Mouse (Mus musculus): ENCODE measurements around the gene Capn15. TPM values are rescaled to one million over a fixed set of nuclear protein-coding genes. Genes with fewer than 3 reads are reported as not detected.

Gene Capn15
- total RNA-seq, 1 experiment = 18.0 TPM

GRCm38 (mm10) chr17:25959630-25960467 is 25.7 kb downstream of the Capn15 start:
- H3K27ac ChIP-seq (ENCODE audit: insufficient read depth, low read depth, low read length, poor library complexity, severe bottlenecking) = no peak overlapping the region
- H3K9ac ChIP-seq (ENCODE audit: insufficient read depth, low read depth, low read length, poor library complexity, severe bottlenecking) = no peak overlapping the region
- H3K4me1 ChIP-seq (ENCODE audit: control insufficient read depth in 2 of 2, insufficient read depth in 2 of 2, low read length in 2 of 2, poor library complexity in 1 of 2) = 0 out of 4 replicates have a peak, but pooled peaks cover 0 to 2% of the 10 kb centered on the region in 2 experiments
- no peaks in the 10 kb centered on the region for H3K9me3 ChIP-seq (ENCODE audit: control insufficient read depth, insufficient read depth, low read depth, low read length)
- in situ Hi-C loops (cut with MboI; ENCODE audit: low sequenced_read_pairs in 2 of 2, unreplicated experiment in 2 of 2) = no loop called here
- DNase-seq (ENCODE audit: low read depth, low spot score) = no peak
- H3K4me3 ChIP-seq (ENCODE audit: insufficient read depth in 1 of 2, low read depth in 1 of 2, low read length in 2 of 2, poor library complexity in 1 of 2, severe bottlenecking in 1 of 2) = no peak overlapping the region
- TF ChIP-seq HCFC1 (IDR thresholded peaks at IDR 0.05; ENCODE audit: borderline replicate concordance, insufficient read depth, low read length) = no peak
- no peak for TF ChIP-seq ZNF384 (IDR thresholded peaks at IDR 0.05; ENCODE audit: low read depth, low read length)
- TF ChIP-seq MAFK (IDR thresholded peaks at IDR 0.05; ENCODE audit: insufficient read depth, low read depth, low read length) = no peak
- TF ChIP-seq ZC3H11A (IDR thresholded peaks at IDR 0.05; ENCODE audit: borderline replicate concordance, low read depth, low read length) = no peak
- no peak for TF ChIP-seq CHD2 (IDR thresholded peaks at IDR 0.05; ENCODE audit: low read depth, low read length)
- H3K36me3 ChIP-seq (ENCODE audit: control insufficient read depth, insufficient read depth, low read length, poor library complexity, severe bottlenecking) = peaks cover 5% of the 10 kb centered on the region; the same call in 1 of the 2 replicates

DNA sequence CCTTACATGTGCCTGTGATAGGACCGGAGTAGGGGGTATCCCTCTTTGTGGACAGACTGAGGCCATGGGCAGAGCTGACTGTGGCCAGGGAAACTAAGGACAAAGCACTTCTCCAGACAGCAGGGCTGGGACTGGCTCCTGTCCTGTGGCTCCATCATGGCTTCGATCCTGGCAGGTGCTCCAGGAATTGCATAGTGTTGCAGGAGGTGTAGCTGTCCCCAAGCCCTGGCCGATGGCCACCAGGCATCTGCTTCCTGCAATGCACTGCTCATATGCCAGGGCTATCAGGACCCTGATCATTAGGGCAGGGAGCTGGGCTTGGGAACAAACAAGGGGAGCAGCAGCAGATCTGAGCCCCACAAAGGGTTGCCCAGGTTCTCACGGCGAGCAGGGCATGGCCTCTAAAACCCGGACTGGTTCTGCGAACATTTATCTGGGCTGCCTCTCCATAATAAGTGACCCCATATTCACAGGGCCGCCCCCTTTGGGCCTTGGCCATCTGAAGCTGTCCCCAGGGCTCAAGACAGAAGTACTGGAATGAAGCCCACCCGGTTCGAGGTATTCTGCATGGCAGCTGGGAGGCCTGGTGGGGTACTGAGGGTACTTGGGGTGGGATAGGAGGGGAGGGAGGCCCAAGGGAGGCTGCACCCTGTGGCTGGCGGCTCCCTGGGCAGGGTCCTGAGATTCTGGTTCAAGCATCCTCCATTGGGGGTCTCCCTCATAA is 26.7 kb downstream of the Capn15 start:
- Histone ChIP-seq H3K4me3 (ENCODE audit: insufficient read depth in 1 of 2, low read depth in 1 of 2, low read length in 2 of 2, poor library complexity in 1 of 2, severe bottlenecking in 1 of 2) (no peak overlapping the region), H3K36me3 (ENCODE audit: control insufficient read depth, insufficient read depth, low read length, poor library complexity, severe bottlenecking) (peaks cover 5% of the 10 kb centered on the region; the same call in 1 of the 2 replicates), H3K9me3 (ENCODE audit: control insufficient read depth, insufficient read depth, low read depth, low read length) (no peaks in the 10 kb centered on the region), H3K9ac (ENCODE audit: insufficient read depth, low read depth, low read length, poor library complexity, severe bottlenecking) (no peak overlapping the region), H3K27ac (ENCODE audit: insufficient read depth, low read depth, low read length, poor library complexity, severe bottlenecking) (no peak overlapping the region), H3K4me1 (ENCODE audit: control insufficient read depth in 2 of 2, insufficient read depth in 2 of 2, low read length in 2 of 2, poor library complexity in 1 of 2) (0 out of 4 replicates have a peak, but pooled peaks cover 0 to 2% of the 10 kb centered on the region in 2 experiments)
- DNase-seq (ENCODE audit: low read depth, low spot score) = no peak
- TF ChIP-seq ZC3H11A (IDR thresholded peaks at IDR 0.05; ENCODE audit: borderline replicate concordance, low read depth, low read length) (no peak), MAFK (IDR thresholded peaks at IDR 0.05; ENCODE audit: insufficient read depth, low read depth, low read length) (no peak), ZNF384 (IDR thresholded peaks at IDR 0.05; ENCODE audit: low read depth, low read length) (no peak), HCFC1 (IDR thresholded peaks at IDR 0.05; ENCODE audit: borderline replicate concordance, insufficient read depth, low read length) (no peak), CHD2 (IDR thresholded peaks at IDR 0.05; ENCODE audit: low read depth, low read length) (no peak)
- in situ Hi-C loops (cut with MboI; ENCODE audit: low sequenced_read_pairs in 2 of 2, unreplicated experiment in 2 of 2) = no loop called here

- TF ChIP-seq MAFK (IDR thresholded peaks at IDR 0.05; ENCODE audit: insufficient read depth, low read depth, low read length) (no peak), HCFC1 (IDR thresholded peaks at IDR 0.05; ENCODE audit: borderline replicate concordance, insufficient read depth, low read length) (no peak), ZNF384 (IDR thresholded peaks at IDR 0.05; ENCODE audit: low read depth, low read length) (no peak), ZC3H11A (IDR thresholded peaks at IDR 0.05; ENCODE audit: borderline replicate concordance, low read depth, low read length) (no peak), CHD2 (IDR thresholded peaks at IDR 0.05; ENCODE audit: low read depth, low read length) (no peak)
- no peak overlapping the region for H3K9ac ChIP-seq (ENCODE audit: insufficient read depth, low read depth, low read length, poor library complexity, severe bottlenecking)
- no peaks in the 10 kb centered on the region for H3K9me3 ChIP-seq (ENCODE audit: control insufficient read depth, insufficient read depth, low read depth, low read length)
- peaks cover 3% of the 10 kb centered on the region; the same call in 1 of the 2 replicates for H3K36me3 ChIP-seq (ENCODE audit: control insufficient read depth, insufficient read depth, low read length, poor library complexity, severe bottlenecking)
- DNase-seq (ENCODE audit: low read depth, low spot score) = no peak
- H3K4me3 ChIP-seq (ENCODE audit: insufficient read depth in 1 of 2, low read depth in 1 of 2, low read length in 2 of 2, poor library complexity in 1 of 2, severe bottlenecking in 1 of 2) = no peak overlapping the region
- 0 out of 4 replicates have a peak, but pooled peaks cover 0 to 2% of the 10 kb centered on the region in 2 experiments for H3K4me1 ChIP-seq (ENCODE audit: control insufficient read depth in 2 of 2, insufficient read depth in 2 of 2, low read length in 2 of 2, poor library complexity in 1 of 2)
- H3K27ac ChIP-seq (ENCODE audit: insufficient read depth, low read depth, low read length, poor library complexity, severe bottlenecking) = no peak overlapping the region
- in situ Hi-C loops (cut with MboI; ENCODE audit: low sequenced_read_pairs in 2 of 2, unreplicated experiment in 2 of 2) = no loop called here
Measured at GRCm38 (mm10) chr17:25957586-25958051, 28.0 kb downstream of the Capn15 start.

DNA sequence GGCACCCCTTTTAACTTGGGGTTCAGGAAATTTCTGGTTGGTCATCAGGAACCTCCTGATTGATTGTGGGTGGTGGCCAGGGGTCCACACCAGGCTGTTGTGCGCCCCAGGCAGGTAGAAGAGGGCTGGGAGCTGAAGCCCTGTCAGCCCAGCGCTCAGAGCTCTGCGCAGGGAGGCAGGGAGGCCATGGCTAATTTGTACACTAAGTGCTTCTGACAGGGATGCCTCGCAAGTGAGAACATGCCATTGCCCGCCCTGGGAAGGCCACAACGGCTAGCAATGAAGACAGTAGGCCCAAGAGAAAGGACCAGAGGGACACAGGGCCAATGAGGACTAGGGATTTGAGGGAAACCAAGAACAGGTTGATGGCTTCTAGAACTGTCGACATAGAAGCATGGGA is 29.0 kb downstream of the Capn15 start:
- Histone ChIP-seq H3K27ac (ENCODE audit: insufficient read depth, low read depth, low read length, poor library complexity, severe bottlenecking) (no peak overlapping the region), H3K36me3 (ENCODE audit: control insufficient read depth, insufficient read depth, low read length, poor library complexity, severe bottlenecking) (peaks cover 3% of the 10 kb centered on the region; the same call in 1 of the 2 replicates), H3K4me3 (ENCODE audit: insufficient read depth in 1 of 2, low read depth in 1 of 2, low read length in 2 of 2, poor library complexity in 1 of 2, severe bottlenecking in 1 of 2) (no peak overlapping the region), H3K9me3 (ENCODE audit: control insufficient read depth, insufficient read depth, low read depth, low read length) (no peaks in the 10 kb centered on the region), H3K4me1 (ENCODE audit: control insufficient read depth in 2 of 2, insufficient read depth in 2 of 2, low read length in 2 of 2, poor library complexity in 1 of 2) (0 out of 4 replicates have a peak, but pooled peaks cover 0 to 2% of the 10 kb centered on the region in 2 experiments), H3K9ac (ENCODE audit: insufficient read depth, low read depth, low read length, poor library complexity, severe bottlenecking) (no peak overlapping the region)
- no peak for DNase-seq (ENCODE audit: low read depth, low spot score)
- in situ Hi-C loops (cut with MboI; ENCODE audit: low sequenced_read_pairs in 2 of 2, unreplicated experiment in 2 of 2) = no loop called here
- TF ChIP-seq ZC3H11A (IDR thresholded peaks at IDR 0.05; ENCODE audit: borderline replicate concordance, low read depth, low read length) = no peak
- no peak for TF ChIP-seq CHD2 (IDR thresholded peaks at IDR 0.05; ENCODE audit: low read depth, low read length)
- TF ChIP-seq ZNF384 (IDR thresholded peaks at IDR 0.05; ENCODE audit: low read depth, low read length) = no peak
- no peak for TF ChIP-seq HCFC1 (IDR thresholded peaks at IDR 0.05; ENCODE audit: borderline replicate concordance, insufficient read depth, low read length)
- TF ChIP-seq MAFK (IDR thresholded peaks at IDR 0.05; ENCODE audit: insufficient read depth, low read depth, low read length) = no peak
